Mouse (Mus musculus): ENCODE results near the gene Trpt1. TPM values are rescaled to one million over a fixed set of nuclear protein-coding genes. Genes with fewer than 3 reads are reported as not detected.

Trpt1 gene
- polyA plus RNA-seq, 1 experiment from 2014 or later: 7.6 TPM

- peak overlapping the region; percentile 48 for H3K4me3 ChIP-seq (ENCODE audit: low read depth, low read length)
- peaks cover 9% of the 10 kb centered on the region; the same call in 1 of the 2 replicates for H3K4me1 ChIP-seq (replicated peaks; ENCODE audit: control insufficient read depth, insufficient read depth, low read length)
- H3K27ac ChIP-seq (ENCODE audit: low read depth, low read length): peak overlapping the region; percentile 74; the same call in 1 of the 2 replicates
- H3K9me3 ChIP-seq (ENCODE audit: control insufficient read depth): no peaks in the 10 kb centered on the region
- peak overlapping the region; percentile 74 for H3K4me2 ChIP-seq (replicated peaks; ENCODE audit: low read depth)
- TF ChIP-seq CTCF (IDR thresholded peaks at IDR 0.05; ENCODE audit: low read depth): no peak
- no peaks in the 10 kb centered on the region; the same call in 1 of the 2 replicates for H3K36me3 ChIP-seq (ENCODE audit: control insufficient read depth, insufficient read depth)
- ATAC-seq: no peak
- 0 out of 2 replicates have a peak overlapping the region, but pooled peaks have one; percentile 23 for H3K9ac ChIP-seq (ENCODE audit: low read depth, low read length)
- H3K27me3 ChIP-seq (replicated peaks; ENCODE audit: control insufficient read depth, insufficient read depth, low read length): no peaks in the 10 kb centered on the region
- WGBS: 86% methylated on average over 8 of the region's 8 CpGs
Measured at GRCm38 (mm10) chr19:6994489-6994888, 1.4 kb upstream of the Trpt1 start.

GRCm38 (mm10) chr19:6995255-6995991 is 508 bp upstream of the Trpt1 start:
- H3K9me3 ChIP-seq (ENCODE audit: control insufficient read depth): no peaks in the 10 kb centered on the region
- peak; percentile 22; the same call in 1 of the 2 replicates for TF ChIP-seq CTCF (IDR thresholded peaks at IDR 0.05; ENCODE audit: low read depth)
- peak overlapping the region; percentile 74 for H3K4me2 ChIP-seq (replicated peaks; ENCODE audit: low read depth)
- 42% methylated on average over 21 of the region's 21 CpGs for WGBS
- H3K27ac ChIP-seq (ENCODE audit: low read depth, low read length): peak overlapping the region; percentile 74
- H3K9ac ChIP-seq (ENCODE audit: low read depth, low read length): peak overlapping the region; percentile 32
- ATAC-seq: no peak
- H3K36me3 ChIP-seq (ENCODE audit: control insufficient read depth, insufficient read depth): peaks cover 6% of the 10 kb centered on the region; the same call in 1 of the 2 replicates
- H3K4me1 ChIP-seq (replicated peaks; ENCODE audit: control insufficient read depth, insufficient read depth, low read length): peaks cover 13% of the 10 kb centered on the region; the same call in 1 of the 2 replicates
- H3K27me3 ChIP-seq (replicated peaks; ENCODE audit: control insufficient read depth, insufficient read depth, low read length): no peaks in the 10 kb centered on the region
- H3K4me3 ChIP-seq (ENCODE audit: low read depth, low read length): peak overlapping the region; percentile 48

GRCm38 (mm10) chr19:6997721-6998290 is 1.9 kb downstream of the Trpt1 start:
- Histone ChIP-seq H3K9me3 (ENCODE audit: control insufficient read depth) (no peaks in the 10 kb centered on the region), H3K4me3 (ENCODE audit: low read depth, low read length) (no peak overlapping the region), H3K4me1 (replicated peaks; ENCODE audit: control insufficient read depth, insufficient read depth, low read length) (peaks cover 11% of the 10 kb centered on the region; the same call in 1 of the 2 replicates), H3K4me2 (replicated peaks; ENCODE audit: low read depth) (no peak overlapping the region), H3K9ac (ENCODE audit: low read depth, low read length) (no peak overlapping the region), H3K27ac (ENCODE audit: low read depth, low read length) (no peak overlapping the region), H3K27me3 (replicated peaks; ENCODE audit: control insufficient read depth, insufficient read depth, low read length) (no peaks in the 10 kb centered on the region), H3K36me3 (ENCODE audit: control insufficient read depth, insufficient read depth) (peaks cover 10% of the 10 kb centered on the region; the same call in 1 of the 2 replicates)
- no peak for TF ChIP-seq CTCF (IDR thresholded peaks at IDR 0.05; ENCODE audit: low read depth)
- 85% methylated on average over 9 of the region's 9 CpGs for WGBS
- ATAC-seq: no peak

- H3K4me3 ChIP-seq (ENCODE audit: low read depth, low read length): no peak overlapping the region
- H3K4me1 ChIP-seq (replicated peaks; ENCODE audit: control insufficient read depth, insufficient read depth, low read length): peaks cover 7% of the 10 kb centered on the region; the same call in 1 of the 2 replicates
- H3K36me3 ChIP-seq (ENCODE audit: control insufficient read depth, insufficient read depth): peaks cover 10% of the 10 kb centered on the region; the same call in 1 of the 2 replicates
- no peaks in the 10 kb centered on the region for H3K27me3 ChIP-seq (replicated peaks; ENCODE audit: control insufficient read depth, insufficient read depth, low read length)
- H3K9me3 ChIP-seq (ENCODE audit: control insufficient read depth): no peaks in the 10 kb centered on the region
- H3K4me2 ChIP-seq (replicated peaks; ENCODE audit: low read depth): no peak overlapping the region
- H3K27ac ChIP-seq (ENCODE audit: low read depth, low read length): peak overlapping the region; percentile 73; the same call in 1 of the 2 replicates
- WGBS: 77% methylated on average over 19 of the region's 19 CpGs
- ATAC-seq: peak; percentile 81
- TF ChIP-seq CTCF (IDR thresholded peaks at IDR 0.05; ENCODE audit: low read depth): no peak
- no peak overlapping the region for H3K9ac ChIP-seq (ENCODE audit: low read depth, low read length)
Measured at GRCm38 (mm10) chr19:6999360-7000063, 3.6 kb downstream of the Trpt1 start.

GRCm38 (mm10) chr19:7006892-7007593 is 11.1 kb downstream of the Trpt1 start:
- WGBS: 61% methylated on average over 9 of the region's 9 CpGs
- H3K27ac ChIP-seq (ENCODE audit: low read depth, low read length): peak overlapping the region; percentile 46; the same call in 1 of the 2 replicates
- no peaks in the 10 kb centered on the region for H3K36me3 ChIP-seq (ENCODE audit: control insufficient read depth, insufficient read depth)
- H3K27me3 ChIP-seq (replicated peaks; ENCODE audit: control insufficient read depth, insufficient read depth, low read length): no peaks in the 10 kb centered on the region
- no peak for TF ChIP-seq CTCF (IDR thresholded peaks at IDR 0.05; ENCODE audit: low read depth)
- H3K4me3 ChIP-seq (ENCODE audit: low read depth, low read length): no peak overlapping the region
- H3K4me2 ChIP-seq (replicated peaks; ENCODE audit: low read depth): no peak overlapping the region
- H3K9me3 ChIP-seq (ENCODE audit: control insufficient read depth): no peaks in the 10 kb centered on the region
- no peak overlapping the region for H3K9ac ChIP-seq (ENCODE audit: low read depth, low read length)
- ATAC-seq: no peak; the same call in 1 of the 2 replicates
- H3K4me1 ChIP-seq (replicated peaks; ENCODE audit: control insufficient read depth, insufficient read depth, low read length): no peaks in the 10 kb centered on the region
